Mouse (Mus musculus) neural tube, embryonic 13.5 days (tissue): Measurements from ENCODE around the gene Rpa2. TPM values are rescaled to one million over a fixed set of nuclear protein-coding genes. Genes with fewer than 3 reads are reported as not detected.
"Not testable (repeated sequence)": the region's sequence is repeated elsewhere in the genome, so short reads cannot be mapped to it uniquely, and the experiment has no call there.

Experiments
- ATAC-seq: fragments of 200-750 bp; cut with Nextera tagmentation; 2 replicates; pipeline ENCODE4 v1.8.0; 2017; ENCODE audit warnings: low read depth, mild to moderate bottlenecking, moderate TSS enrichment, moderate library complexity
- H3K27ac ChIP-seq: fragments of 300-500 bp; sonication (generic); replicated peaks from 2 replicates; pipeline ENCODE4 v1.5.1; 2015; ENCODE audit warnings: moderate library complexity, mild to moderate bottlenecking, inconsistent platforms
- H3K27me3 ChIP-seq: fragments of 300-500 bp; sonication (generic); 2 replicates; pipeline ENCODE4 v1.6.1; 2015; ENCODE audit warnings: mild to moderate bottlenecking, inconsistent platforms
- H3K36me3 ChIP-seq: fragments of 300-500 bp; sonication (generic); 2 replicates; pipeline ENCODE4 v1.6.1; 2015; ENCODE audit warnings: mild to moderate bottlenecking, inconsistent platforms
- H3K4me1 ChIP-seq: fragments of 300-500 bp; sonication (generic); replicated peaks from 2 replicates; pipeline ENCODE4 v1.6.1; 2015; ENCODE audit warnings: inconsistent platforms
- H3K4me2 ChIP-seq: fragments of 300-500 bp; sonication (generic); 2 replicates; pipeline ENCODE4 v1.6.1; 2015; ENCODE audit warnings: inconsistent platforms, mild to moderate bottlenecking, moderate library complexity
- H3K4me3 ChIP-seq: fragments of 300-500 bp; sonication (generic); 2 replicates; pipeline ENCODE4 v1.5.1; 2015; ENCODE audit warnings: mild to moderate bottlenecking, inconsistent platforms
- H3K9ac ChIP-seq: fragments of 300-500 bp; sonication (generic); 2 replicates; pipeline ENCODE4 v1.6.1; 2015; ENCODE audit warnings: moderate library complexity, mild to moderate bottlenecking, inconsistent platforms
- H3K9me3 ChIP-seq: fragments of 300-500 bp; sonication (generic); 2 replicates; pipeline ENCODE4 v1.6.1; 2016; ENCODE audit warnings: inconsistent platforms
- WGBS: fragments of 180-500 bp; shearing (Covaris S2); methylation state at CpG from one replicate; pipeline ENCODE4 v1.1.7; 2015; 5-methylcytosine and 5-hydroxymethylcytosine counted together
- polyA plus RNA-seq: library from polyadenylated mRNA; unstranded; fragments of >200 nt; fragmentation: Nextera tagmentation; extraction: Ambion mirVana; gene quantifications from 2 replicates; pipeline ENCODE4 v1.2.1, GENCODE M21; 2015

Gene Rpa2
- polyA plus RNA-seq, 1 experiment from 2014 or later: 35.4 TPM

- H3K9ac ChIP-seq: no peak overlapping the region
- H3K36me3 ChIP-seq: no peaks in the 10 kb centered on the region
- H3K4me2 ChIP-seq: no peak overlapping the region
- H3K4me3 ChIP-seq: no peak overlapping the region
- no peaks in the 10 kb centered on the region for H3K9me3 ChIP-seq
- ATAC-seq: no peak
- H3K27ac ChIP-seq: 0 out of 2 replicates have a peak overlapping the region, but pooled peaks have one; percentile 28
- H3K4me1 ChIP-seq: no peaks in the 10 kb centered on the region; the same call in 1 of the 2 replicates
- WGBS: 85% methylated on average over 9 of the region's 9 CpGs
- no peaks in the 10 kb centered on the region for H3K27me3 ChIP-seq
Observed at GRCm38 (mm10) chr4:132746911-132747517, 21.1 kb upstream of the Rpa2 start.

GRCm38 (mm10) chr4:132747664-132748259 lies 20.4 kb upstream of the Rpa2 start:
- Histone ChIP-seq H3K4me1 (no peaks in the 10 kb centered on the region; the same call in 1 of the 2 replicates), H3K36me3 (no peaks in the 10 kb centered on the region), H3K27me3 (no peaks in the 10 kb centered on the region), H3K4me2 (no peak overlapping the region), H3K9ac (no peak overlapping the region), H3K27ac (peak overlapping the region; percentile 28; the same call in 1 of the 2 replicates), H3K4me3 (no peak overlapping the region), H3K9me3 (no peaks in the 10 kb centered on the region)
- 75% methylated on average over 9 of the region's 9 CpGs for WGBS
- ATAC-seq: no peak

GRCm38 (mm10) chr4:132748778-132749177 lies 19.4 kb upstream of the Rpa2 start:
- 92% methylated on average over 4 of the region's 4 CpGs for WGBS
- Histone ChIP-seq H3K27me3 (no peaks in the 10 kb centered on the region), H3K9me3 (no peaks in the 10 kb centered on the region), H3K4me2 (no peak overlapping the region), H3K27ac (no peak overlapping the region), H3K36me3 (no peaks in the 10 kb centered on the region), H3K4me3 (no peak overlapping the region), H3K4me1 (no peaks in the 10 kb centered on the region; the same call in 1 of the 2 replicates), H3K9ac (no peak overlapping the region)
- no peak for ATAC-seq

- no peaks in the 10 kb centered on the region for H3K36me3 ChIP-seq
- H3K27me3 ChIP-seq: no peaks in the 10 kb centered on the region
- no peaks in the 10 kb centered on the region for H3K4me1 ChIP-seq
- 75% methylated on average over 6 of the region's 6 CpGs for WGBS
- H3K4me3 ChIP-seq: no peak overlapping the region
- no peak overlapping the region for H3K4me2 ChIP-seq
- ATAC-seq: no peak
- H3K9me3 ChIP-seq: no peaks in the 10 kb centered on the region
- no peak overlapping the region for H3K27ac ChIP-seq
- no peak overlapping the region for H3K9ac ChIP-seq
Observed at GRCm38 (mm10) chr4:132749258-132749982, 18.7 kb upstream of the Rpa2 start.

- no peak overlapping the region for H3K27ac ChIP-seq
- H3K4me2 ChIP-seq: no peak overlapping the region
- WGBS: 78% methylated on average over 6 of the region's 6 CpGs
- ATAC-seq: no peak
- H3K4me1 ChIP-seq: peaks cover 10% of the 10 kb centered on the region
- H3K27me3 ChIP-seq: peaks cover 23% of the 10 kb centered on the region
- no peak overlapping the region for H3K9ac ChIP-seq
- no peaks in the 10 kb centered on the region for H3K36me3 ChIP-seq
- H3K4me3 ChIP-seq: no peak overlapping the region
- H3K9me3 ChIP-seq: no peaks in the 10 kb centered on the region
Observed at GRCm38 (mm10) chr4:132752992-132753391, 15.1 kb upstream of the Rpa2 start.

- WGBS: under 1% methylated on average over 22 of the region's 22 CpGs
- Histone ChIP-seq H3K4me2 (peak within 1 kb of the TSS; percentile 73), H3K27me3 (peaks cover 26% of the 10 kb centered on the region), H3K4me1 (peaks cover 10% of the 10 kb centered on the region), H3K9ac (peak within 1 kb of the TSS; percentile 61), H3K36me3 (no peaks in the 10 kb centered on the region), H3K27ac (no peak within 1 kb of the TSS), H3K9me3 (no peaks in the 10 kb centered on the region), H3K4me3 (peak within 1 kb of the TSS; percentile 41)
- ATAC-seq: peak; percentile 76
Observed at GRCm38 (mm10) chr4:132756974-132757373, 11.2 kb upstream of the Rpa2 start, which contains the start of gene Smpdl3b. TSS of gene Smpdl3b (minus strand) at chr4:132757252.

GRCm38 (mm10) chr4:132757633-132758351 lies 10.3 kb upstream of the Rpa2 start:
- Histone ChIP-seq H3K27ac (no peak overlapping the region), H3K27me3 (peaks cover 26% of the 10 kb centered on the region), H3K4me3 (no peak overlapping the region), H3K9me3 (no peaks in the 10 kb centered on the region), H3K9ac (no peak overlapping the region), H3K36me3 (no peaks in the 10 kb centered on the region), H3K4me2 (no peak overlapping the region; the same call in 1 of the 2 replicates), H3K4me1 (peaks cover 10% of the 10 kb centered on the region)
- no peak for ATAC-seq
- 90% methylated on average over 7 of the region's 7 CpGs for WGBS

- H3K4me1 ChIP-seq: peaks cover 10% of the 10 kb centered on the region
- no peak for ATAC-seq
- no peak overlapping the region for H3K4me3 ChIP-seq
- peaks cover 26% of the 10 kb centered on the region for H3K27me3 ChIP-seq
- no peak overlapping the region for H3K4me2 ChIP-seq
- no peak overlapping the region for H3K27ac ChIP-seq
- H3K9ac ChIP-seq: no peak overlapping the region
- no peaks in the 10 kb centered on the region for H3K36me3 ChIP-seq
- no peaks in the 10 kb centered on the region for H3K9me3 ChIP-seq
- 74% methylated on average over 3 of the region's 3 CpGs for WGBS
Observed at GRCm38 (mm10) chr4:132760296-132760695, 7.8 kb upstream of the Rpa2 start.

- H3K9me3 ChIP-seq: no peaks in the 10 kb centered on the region
- no peaks in the 10 kb centered on the region for H3K4me1 ChIP-seq
- H3K4me3 ChIP-seq: no peak overlapping the region
- ATAC-seq: no peak
- peaks cover 7% of the 10 kb centered on the region for H3K27me3 ChIP-seq
- H3K4me2 ChIP-seq: no peak overlapping the region
- WGBS: 76% methylated on average over 6 of the region's 6 CpGs
- H3K27ac ChIP-seq: no peak overlapping the region
- no peak overlapping the region for H3K9ac ChIP-seq
- no peaks in the 10 kb centered on the region for H3K36me3 ChIP-seq
Observed at GRCm38 (mm10) chr4:132762602-132763001, 5.5 kb upstream of the Rpa2 start.

GRCm38 (mm10) chr4:132763125-132763524 lies 5.0 kb upstream of the Rpa2 start:
- not testable (repeated sequence) for H3K36me3 ChIP-seq, H3K27me3 ChIP-seq, H3K4me2 ChIP-seq, H3K9me3 ChIP-seq, H3K27ac ChIP-seq, ATAC-seq, H3K4me3 ChIP-seq, H3K9ac ChIP-seq, H3K4me1 ChIP-seq
- WGBS: 88% methylated on average over 3 of the region's 3 CpGs

- no peaks in the 10 kb centered on the region for H3K9me3 ChIP-seq
- H3K9ac ChIP-seq: no peak overlapping the region
- peaks cover 59% of the 10 kb centered on the region for H3K36me3 ChIP-seq
- no peak overlapping the region for H3K4me3 ChIP-seq
- H3K4me2 ChIP-seq: no peak overlapping the region
- no peaks in the 10 kb centered on the region for H3K27me3 ChIP-seq
- 91% methylated on average over 9 of the region's 9 CpGs for WGBS
- peaks cover 11% of the 10 kb centered on the region for H3K4me1 ChIP-seq
- no peak overlapping the region for H3K27ac ChIP-seq
- ATAC-seq: no peak
Observed at GRCm38 (mm10) chr4:132771776-132772175, 3.6 kb downstream of the Rpa2 start.

- H3K4me3 ChIP-seq: no peak overlapping the region
- no peaks in the 10 kb centered on the region for H3K27me3 ChIP-seq
- no peak for ATAC-seq
- no peaks in the 10 kb centered on the region for H3K9me3 ChIP-seq
- 86% methylated on average over 3 of the region's 3 CpGs for WGBS
- no peaks in the 10 kb centered on the region for H3K4me1 ChIP-seq
- no peak overlapping the region for H3K4me2 ChIP-seq
- peaks cover 87% of the 10 kb centered on the region for H3K36me3 ChIP-seq
- H3K27ac ChIP-seq: no peak overlapping the region
- H3K9ac ChIP-seq: no peak overlapping the region
Observed at GRCm38 (mm10) chr4:132774905-132775304, 6.8 kb downstream of the Rpa2 start.
